Mouse (Mus musculus) embryonic fibroblast, embryonic 13.5 days (primary cell): Measurements from ENCODE around the gene Snx20. TPM values are rescaled to one million over a fixed set of nuclear protein-coding genes. Genes with fewer than 3 reads are reported as not detected.

ENCODE experiments used
- H3K27ac ChIP-seq: 2 replicates; pipeline ENCODE4 v1.5.1; 2012; ENCODE audit warnings: low read length, control low read depth, inconsistent platforms; ENCODE audit not compliant: insufficient read depth
- H3K4me1 ChIP-seq: 2 replicates; pipeline ENCODE4 v1.6.1; 2011; ENCODE audit warnings: low read length; ENCODE audit not compliant: control insufficient read depth, insufficient read depth
- H3K4me3 ChIP-seq: 2 replicates; pipeline ENCODE4 v1.5.1; 2011; ENCODE audit warnings: mild to moderate bottlenecking, control low read depth, low read length; ENCODE audit not compliant: insufficient read depth
- CTCF ChIP-seq: IDR thresholded peaks from 2 replicates; pipeline ENCODE4 v1.5.1; 2011; ENCODE audit warnings: mild to moderate bottlenecking, control low read depth, low read length, moderate library complexity, borderline replicate concordance; ENCODE audit not compliant: insufficient read depth
- POLR2A ChIP-seq: IDR thresholded peaks from 2 replicates; pipeline ENCODE4 v1.6.1; 2011; ENCODE audit warnings: low read depth, mild to moderate bottlenecking, control low read depth, low read length, moderate library complexity
- polyA plus RNA-seq: library from polyadenylated mRNA; stranded (reverse); fragments of >200 nt; gene quantifications from 2 replicates; pipeline ENCODE4 v1.2.4, GENCODE M21; 2011; ENCODE audit warnings: low read depth; ENCODE audit not compliant: missing spikeins, insufficient read length

Snx20 gene
- polyA plus RNA-seq, 1 experiment: not detected

DNA sequence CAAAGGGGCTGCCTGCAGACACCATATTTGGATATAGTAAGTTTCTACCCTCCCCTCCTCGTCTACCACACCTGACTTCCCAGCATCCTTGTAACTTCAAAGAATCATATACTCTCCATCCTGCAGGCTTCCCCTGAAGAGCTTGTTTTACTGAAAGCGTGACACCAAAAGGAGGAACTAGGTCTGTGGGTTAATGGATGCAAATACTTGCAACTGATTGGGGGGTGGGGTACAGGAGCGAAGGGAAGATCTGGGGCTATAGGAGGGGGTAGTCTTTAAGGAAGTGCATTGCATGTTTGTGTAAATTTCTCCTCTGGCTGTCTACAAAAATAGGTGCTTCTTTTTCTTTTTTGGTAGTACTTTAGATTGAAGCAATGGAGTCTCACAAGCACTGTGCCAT is 9.5 kb downstream of the Snx20 start:
- TF ChIP-seq POLR2A: no peak
- no peak for TF ChIP-seq CTCF
- H3K4me3 ChIP-seq: no peak overlapping the region

DNA sequence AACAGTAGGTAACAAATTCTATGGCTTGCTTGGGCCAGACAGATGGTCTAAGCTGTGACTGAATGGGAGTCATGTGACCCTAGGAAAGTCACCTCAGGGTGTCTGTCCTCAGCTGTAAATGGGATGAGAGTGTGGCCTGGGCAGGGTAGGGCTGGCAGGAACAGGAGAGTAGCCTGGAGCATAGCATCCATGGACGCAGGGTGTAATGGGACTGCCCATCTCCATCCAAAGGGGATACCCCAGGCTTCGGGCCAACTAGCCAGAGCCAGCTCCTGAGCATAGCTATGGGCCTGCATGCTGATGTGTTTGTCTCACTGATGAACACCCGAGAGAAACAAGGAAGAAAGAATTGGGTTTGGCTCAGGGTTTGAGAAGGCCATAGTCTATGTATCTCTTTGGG is 11.7 kb downstream of the Snx20 start:
- Histone ChIP-seq H3K4me1 (no peaks in the 10 kb centered on the region), H3K27ac (no peak overlapping the region), H3K4me3 (no peak overlapping the region)
- no peak for TF ChIP-seq POLR2A
- TF ChIP-seq CTCF: no peak

More for the DNA sequence above, 9.5 kb downstream of the Snx20 start:
- Histone ChIP-seq H3K27ac (no peak overlapping the region), H3K4me1 (no peaks in the 10 kb centered on the region)

GRCm38 (mm10) chr8:88623351-88623750 is 12.6 kb downstream of the Snx20 start:
- Histone ChIP-seq H3K4me3 (no peak overlapping the region), H3K4me1 (no peaks in the 10 kb centered on the region), H3K27ac (no peak overlapping the region)
- no peak for TF ChIP-seq CTCF
- no peak for TF ChIP-seq POLR2A

DNA sequence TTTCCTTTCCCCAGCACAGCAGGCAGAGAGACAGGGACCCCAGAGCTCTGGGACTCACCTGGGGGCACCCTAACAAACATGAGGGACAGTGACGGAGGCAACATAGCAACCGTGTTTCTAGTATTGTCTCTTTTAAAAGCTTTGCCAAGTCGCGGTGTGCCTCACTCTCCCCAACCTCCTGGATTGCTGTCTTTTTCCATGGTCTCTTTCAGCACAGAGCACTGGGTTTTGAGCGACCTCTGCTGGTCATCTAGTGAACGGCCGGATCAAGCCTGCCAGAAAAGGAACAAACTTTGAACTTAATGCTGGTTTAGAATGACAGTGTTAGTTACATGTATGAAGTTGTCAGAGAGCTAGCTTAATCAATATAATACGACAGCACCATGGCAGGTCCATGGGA is 14.5 kb downstream of the Snx20 start:
- peak; percentile 69 for TF ChIP-seq CTCF
- TF ChIP-seq POLR2A: no peak
- Histone ChIP-seq H3K4me3 (no peak overlapping the region), H3K27ac (no peak overlapping the region), H3K4me1 (no peaks in the 10 kb centered on the region)

- Histone ChIP-seq H3K4me3 (no peak overlapping the region), H3K4me1 (no peaks in the 10 kb centered on the region), H3K27ac (no peak overlapping the region)
- TF ChIP-seq CTCF (no peak), POLR2A (no peak)
These were observed 15.0 kb downstream of the Snx20 start for GRCm38 (mm10) chr8:88620931-88621330.

DNA sequence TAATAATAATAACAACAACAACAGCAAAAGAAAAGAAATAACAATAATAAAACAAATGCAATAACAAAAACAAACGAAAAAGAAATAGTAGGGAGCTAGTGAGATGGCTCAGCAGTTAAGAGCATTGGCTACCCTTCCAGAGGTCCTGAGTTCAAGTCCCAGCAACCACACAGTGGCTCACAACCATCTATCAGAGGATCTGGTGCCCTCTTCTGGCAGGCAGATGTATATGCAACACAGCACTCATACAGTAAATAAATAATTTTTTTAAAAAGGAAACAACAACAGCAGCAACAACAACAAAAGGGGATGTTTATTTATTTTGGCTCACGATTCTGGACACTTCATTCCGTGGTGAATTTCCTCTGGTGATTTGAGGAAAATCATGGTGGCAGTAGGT is 16.4 kb downstream of the Snx20 start:
- H3K4me1 ChIP-seq: no peaks in the 10 kb centered on the region
- no peak overlapping the region for H3K4me3 ChIP-seq
- no peak for TF ChIP-seq CTCF
- no peak for TF ChIP-seq POLR2A
- H3K27ac ChIP-seq: no peak overlapping the region

GRCm38 (mm10) chr8:88618612-88619011 is 17.3 kb downstream of the Snx20 start:
- TF ChIP-seq POLR2A (no peak), CTCF (no peak)
- Histone ChIP-seq H3K4me3 (no peak overlapping the region), H3K4me1 (no peaks in the 10 kb centered on the region), H3K27ac (no peak overlapping the region)

DNA sequence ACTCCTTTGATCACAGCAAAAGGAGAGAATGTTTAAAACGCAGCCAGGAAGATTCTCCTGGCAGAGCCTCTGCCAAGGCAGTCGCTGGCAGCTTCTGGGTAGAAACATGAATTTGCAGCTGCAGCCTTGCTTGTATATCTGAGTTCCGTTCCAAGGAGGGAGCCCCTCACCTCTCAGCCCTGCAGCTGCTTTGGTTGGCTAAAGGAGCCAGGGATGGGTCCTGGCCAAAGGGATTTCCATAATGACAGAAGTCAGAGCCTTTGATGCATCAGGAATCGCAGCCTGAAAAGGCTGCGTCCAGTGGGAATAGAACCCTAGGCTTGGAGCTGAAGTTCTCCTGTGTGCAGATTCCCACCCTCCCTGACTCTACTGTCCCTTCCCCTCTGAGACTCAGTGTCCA is 20.9 kb downstream of the Snx20 start:
- H3K4me1 ChIP-seq: no peaks in the 10 kb centered on the region
- no peak overlapping the region for H3K27ac ChIP-seq
- H3K4me3 ChIP-seq: no peak overlapping the region
- TF ChIP-seq POLR2A (no peak), CTCF (no peak)

DNA sequence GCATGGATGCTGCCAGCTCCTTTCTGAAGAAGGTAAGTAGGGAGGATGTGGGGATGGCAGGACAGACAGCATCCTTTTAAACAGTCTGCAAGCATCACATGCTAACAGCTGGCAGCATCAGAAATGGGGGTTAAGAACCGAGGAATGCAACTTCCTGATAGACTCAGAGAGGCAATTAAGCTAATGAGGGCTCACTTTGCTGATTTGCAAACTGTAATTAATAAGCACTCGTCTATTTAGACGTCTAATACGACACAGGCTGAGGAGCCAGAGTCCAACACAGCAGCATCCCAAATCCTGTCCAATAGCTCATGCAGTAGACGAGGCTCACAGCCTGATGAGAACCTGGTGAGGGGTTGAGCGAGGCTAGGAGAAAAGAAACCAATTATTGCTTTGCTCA is 25.7 kb downstream of the Snx20 start:
- H3K4me1 ChIP-seq: no peaks in the 10 kb centered on the region
- no peak overlapping the region for H3K27ac ChIP-seq
- TF ChIP-seq POLR2A (no peak), CTCF (no peak)
- no peak overlapping the region for H3K4me3 ChIP-seq

GRCm38 (mm10) chr8:88609036-88609435 is 26.9 kb downstream of the Snx20 start:
- TF ChIP-seq POLR2A (no peak), CTCF (no peak)
- no peaks in the 10 kb centered on the region for H3K4me1 ChIP-seq
- no peak overlapping the region for H3K27ac ChIP-seq
- H3K4me3 ChIP-seq: no peak overlapping the region
